Mouse (Mus musculus) megakaryocyte, embryonic 14.5 days (primary cell): ENCODE measurements around the gene Tmigd3.

ENCODE experiments used
- FLI1 ChIP-seq: IDR thresholded peaks from 2 replicates; pipeline ENCODE4 v1.6.1; 2012; ENCODE audit warnings: low read length, inconsistent platforms, mixed read lengths
- GATA1 ChIP-seq: IDR thresholded peaks from 3 replicates; pipeline ENCODE4 v1.6.1; 2012; ENCODE audit warnings: mixed read lengths, low read length, inconsistent platforms, borderline replicate concordance

GRCm38 (mm10) chr3:105878751-105879150 is 8.0 kb downstream of the Tmigd3 start:
- TF ChIP-seq GATA1 (no peak), FLI1 (no peak)
